Mouse (Mus musculus) C2C12 (cell line): ENCODE results near the gene Ripply3. TPM values are rescaled to one million over a fixed set of nuclear protein-coding genes. Genes with fewer than 3 reads are reported as not detected.

ENCODE experiments used
- H3K27me3 ChIP-seq: one replicate; pipeline ENCODE4 v1.6.1; 2011; ENCODE audit not compliant: control insufficient read depth, insufficient read depth, insufficient read length
- H3K36me3 ChIP-seq: one replicate; pipeline ENCODE4 v1.6.1; 2011; ENCODE audit not compliant: control insufficient read depth, insufficient read depth
- H3K4me3 ChIP-seq: one replicate; pipeline ENCODE4 v1.5.1; 2011; ENCODE audit warnings: mild to moderate bottlenecking, control low read depth; ENCODE audit not compliant: poor library complexity, insufficient read depth, severe bottlenecking
- H3K79me2 ChIP-seq: one replicate; pipeline ENCODE4 v1.6.1; 2011; ENCODE audit not compliant: control insufficient read depth, insufficient read depth
- H3K79me3 ChIP-seq: one replicate; pipeline ENCODE4 v1.6.1; 2011; ENCODE audit warnings: low read depth, control low read depth
- H3ac ChIP-seq: one replicate; pipeline ENCODE3; 2011; ENCODE audit warnings: low read depth; ENCODE audit not compliant: control insufficient read depth, insufficient read length
- CEBPB ChIP-seq: IDR thresholded peaks from one replicate; pipeline ENCODE4 v1.6.1; 2011; ENCODE audit warnings: low read depth, mild to moderate bottlenecking, control low read depth, moderate library complexity
- CTCF ChIP-seq: IDR thresholded peaks from one replicate; pipeline ENCODE4 v1.5.1; 2011; ENCODE audit not compliant: control insufficient read depth, insufficient read depth, insufficient read length
- FOSL1 ChIP-seq: IDR thresholded peaks from one replicate; pipeline ENCODE4 v1.8.0; 2011; ENCODE audit warnings: mild to moderate bottlenecking, low read length; ENCODE audit not compliant: poor library complexity, insufficient read depth, severe bottlenecking
- MAX ChIP-seq: IDR thresholded peaks from one replicate; pipeline ENCODE4 v1.6.1; 2011; ENCODE audit warnings: mild to moderate bottlenecking, control low read depth
- MYOD1 ChIP-seq: IDR thresholded peaks from one replicate; pipeline ENCODE4 v1.6.1; 2011; ENCODE audit warnings: low read depth; ENCODE audit not compliant: control insufficient read depth, insufficient read length
- MYOG ChIP-seq: IDR thresholded peaks from one replicate; pipeline ENCODE4 v1.6.1; 2011; ENCODE audit not compliant: control insufficient read depth, insufficient read length; ENCODE audit errors: extremely low read depth
- USF1 ChIP-seq: IDR thresholded peaks from one replicate; pipeline ENCODE4 v1.6.1; 2011; ENCODE audit warnings: low read depth, mild to moderate bottlenecking, control low read depth, moderate library complexity
- long read RNA-seq, 2 experiments: library from polyadenylated mRNA; unstranded; transcript quantifications; one replicate each; pipeline ENCODE4 v2.0.0; 2019 to 2020
- polyA plus RNA-seq: library from polyadenylated mRNA; unstranded; fragments of >200 nt; fragmentation: generic; extraction: Trizol; gene quantifications from one replicate; pipeline ENCODE4 v1.2.1, GENCODE M21; 2012; ENCODE audit warnings: missing spikeins

Gene Ripply3
- 0.22 TPM for polyA plus RNA-seq
- long read RNA-seq, experiment 1: 0 reads
- long read RNA-seq, experiment 2, partial matches to known transcripts: 0 of 2 reads
- long read RNA-seq, experiment 2, other reads (novel, unspliced or antisense): 0 of 2 reads

- no peak for TF ChIP-seq MAX
- TF ChIP-seq CEBPB: no peak
- no peak for TF ChIP-seq USF1
- no peak for TF ChIP-seq CTCF
- TF ChIP-seq MYOD1: no peak
- TF ChIP-seq FOSL1: no peak
- no peak for TF ChIP-seq MYOG
- no peak within 1 kb of the TSS for H3ac ChIP-seq
These were observed at the start of gene Ripply3 for GRCm38 (mm10) chr16:94327781-94328711. Gene Ripply3, plus strand, starts transcription at chr16:94328420.

GRCm38 (mm10) chr16:94283972-94284371 lies 44.2 kb upstream of the Ripply3 start:
- Histone ChIP-seq H3K79me3 (no peaks in the 10 kb centered on the region), H3K79me2 (no peaks in the 10 kb centered on the region), H3K27me3 (no peaks in the 10 kb centered on the region), H3K4me3 (no peak overlapping the region), H3ac (no peak overlapping the region), H3K36me3 (no peaks in the 10 kb centered on the region)
- TF ChIP-seq FOSL1 (no peak), MYOD1 (no peak), CTCF (no peak), MAX (no peak), USF1 (no peak), CEBPB (no peak)

More at GRCm38 (mm10) chr16:94327781-94328711, at the start of gene Ripply3:
- H3K79me2 ChIP-seq: no peaks in the 10 kb centered on the region
- H3K27me3 ChIP-seq: no peaks in the 10 kb centered on the region
- H3K79me3 ChIP-seq: no peaks in the 10 kb centered on the region
- H3K36me3 ChIP-seq: no peaks in the 10 kb centered on the region
- no peak within 1 kb of the TSS for H3K4me3 ChIP-seq

- no peak overlapping the region for H3ac ChIP-seq
- no peak for TF ChIP-seq MAX
- TF ChIP-seq CEBPB: no peak
- no peak for TF ChIP-seq FOSL1
- no peak for TF ChIP-seq CTCF
- no peak for TF ChIP-seq USF1
- no peak for TF ChIP-seq MYOD1
- TF ChIP-seq MYOG: no peak
- H3K27me3 ChIP-seq: no peaks in the 10 kb centered on the region
- H3K36me3 ChIP-seq: no peaks in the 10 kb centered on the region
- H3K79me2 ChIP-seq: no peaks in the 10 kb centered on the region
- H3K79me3 ChIP-seq: no peaks in the 10 kb centered on the region
- H3K4me3 ChIP-seq: no peak overlapping the region
These were observed 40.4 kb upstream of the Ripply3 start for GRCm38 (mm10) chr16:94287826-94288225.

- H3K36me3 ChIP-seq: no peaks in the 10 kb centered on the region
- H3K79me2 ChIP-seq: no peaks in the 10 kb centered on the region
- H3K79me3 ChIP-seq: no peaks in the 10 kb centered on the region
- H3ac ChIP-seq: peak overlapping the region; percentile 74
- H3K4me3 ChIP-seq: peak overlapping the region; percentile 50
- TF ChIP-seq CTCF: no peak
- no peaks in the 10 kb centered on the region for H3K27me3 ChIP-seq
These were observed 38.8 kb upstream of the Ripply3 start for GRCm38 (mm10) chr16:94289138-94290072.

- H3K4me3 ChIP-seq: peak overlapping the region; percentile 50
These were observed 37.9 kb upstream of the Ripply3 start for GRCm38 (mm10) chr16:94290073-94290999.

More at GRCm38 (mm10) chr16:94290073-94290999, 37.9 kb upstream of the Ripply3 start:
- H3K79me2 ChIP-seq: no peaks in the 10 kb centered on the region
- peak overlapping the region; percentile 74 for H3ac ChIP-seq
- H3K79me3 ChIP-seq: no peaks in the 10 kb centered on the region
- H3K27me3 ChIP-seq: no peaks in the 10 kb centered on the region
- TF ChIP-seq CEBPB (no peak), MYOG (no peak), MAX (no peak), MYOD1 (no peak), FOSL1 (no peak), USF1 (no peak), CTCF (no peak)
- H3K36me3 ChIP-seq: no peaks in the 10 kb centered on the region
